Comparison of ENCODE assay signal across 8 mouse cellular contexts in the genomic region with DNA sequence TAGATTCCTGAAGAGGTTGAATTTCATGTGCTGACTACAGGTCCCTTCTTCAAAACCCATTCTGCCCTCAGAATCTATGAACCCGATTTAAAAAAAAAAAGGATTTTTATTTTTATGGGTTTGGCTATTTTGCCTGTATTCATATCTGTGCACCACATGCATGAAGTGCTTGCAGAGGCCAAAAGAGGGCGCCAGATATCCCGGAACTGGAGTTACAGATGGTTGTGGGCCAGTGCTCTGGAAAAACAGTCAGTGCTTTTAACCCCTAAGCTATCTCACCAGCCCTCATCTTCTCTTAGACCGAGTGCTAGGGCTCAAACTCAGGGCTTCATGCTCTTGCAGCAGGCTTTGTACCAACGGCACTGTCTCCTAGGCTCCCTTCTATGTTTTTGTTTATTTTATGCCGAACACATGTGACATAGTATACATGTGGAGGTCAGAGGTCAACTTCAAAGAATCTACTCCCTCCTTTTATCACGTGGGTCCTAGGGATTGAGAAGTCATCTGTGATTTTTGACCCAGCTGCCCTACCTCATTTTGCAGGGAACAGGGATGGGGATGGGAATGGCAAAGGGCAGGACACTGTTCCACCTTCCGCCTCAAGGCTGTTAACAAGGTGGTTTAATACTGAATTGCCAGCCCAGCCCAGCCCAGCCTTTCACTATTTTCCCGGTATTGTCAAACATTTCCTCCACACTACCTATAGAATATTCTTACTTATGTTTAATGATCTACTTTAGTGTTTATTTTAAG. TPM values are rescaled to one million over a fixed set of nuclear protein-coding genes. Genes with fewer than 3 reads are reported as not detected.
DNase-seq lines count a peak whose midpoint lies in the region; ATAC-seq and TF ChIP-seq lines count a peak whose summit lies in the region.

No protein-coding gene starts in this region.

- no peak for DNase-seq in heart, adult 2 months
- DNase-seq in 3T3-L1 (ENCODE audit: low read depth, low spot score) (peak; percentile 41), ZHBTc4 (ENCODE audit: low read depth, low spot score) (peak; percentile 77)
- DNase-seq in large intestine, adult 2 months (ENCODE audit: low read depth, low spot score), result peak; percentile 73
- DNase-seq in neural tube, embryonic 10.5 days (ENCODE audit: extremely low spot score, low spot score), result no peak
- DNase-seq in ovary, adult 18-20 months (ENCODE audit: low spot score), result no peak

- no peaks in the 10 kb centered on the region for H3K36me3 ChIP-seq in heart, adult 2 months (ENCODE audit: control insufficient read depth, insufficient read depth, low read length)
- no peaks in the 10 kb centered on the region for H3K36me3 ChIP-seq in heart, embryonic 11.5 days (ENCODE audit: control insufficient read depth, insufficient read depth, low read length)
- no peaks in the 10 kb centered on the region for H3K36me3 ChIP-seq in midbrain, embryonic 16.5 days (ENCODE audit: control insufficient read depth, insufficient read depth, low read length)

- no peak for ATAC-seq in heart, embryonic 11.5 days (replicated peaks; ENCODE audit: insufficient number of reproducible peaks, low FRiP score, low TSS enrichment)
- ATAC-seq in midbrain, embryonic 16.5 days, result no peak

- no peaks in the 10 kb centered on the region for H3K9me3 ChIP-seq in heart, embryonic 11.5 days (replicated peaks; ENCODE audit: control insufficient read depth, low read length)
- H3K9me3 ChIP-seq in midbrain, embryonic 16.5 days (replicated peaks; ENCODE audit: control insufficient read depth, low read length, poor library complexity, severe bottlenecking), result no peaks in the 10 kb centered on the region

- no peak overlapping the region for H3K4me2 ChIP-seq in heart, embryonic 11.5 days
- no peak overlapping the region for H3K4me2 ChIP-seq in midbrain, embryonic 16.5 days (ENCODE audit: low read length)

- H3K79me2 ChIP-seq in heart, adult 2 months (replicated peaks; ENCODE audit: control insufficient read depth, insufficient read depth, low read length), result no peaks in the 10 kb centered on the region

- H3K27ac ChIP-seq in heart, adult 2 months, result no peak overlapping the region
- no peak overlapping the region for H3K27ac ChIP-seq in heart, embryonic 11.5 days (ENCODE audit: low read depth, low read length)
- no peak overlapping the region for H3K27ac ChIP-seq in midbrain, embryonic 16.5 days (ENCODE audit: low read length)

- TF ChIP-seq POLR2A in heart, adult 2 months (IDR thresholded peaks at IDR 0.05; ENCODE audit: insufficient read depth, low read depth, low read length), result no peak

- no peak for TF ChIP-seq EP300 in heart, adult 2 months (IDR thresholded peaks at IDR 0.05; ENCODE audit: insufficient read depth, low read depth, low read length)

- intact Hi-C loops in heart, adult 2 months (cut with DNase I), result no loop called here

- 63% methylated on average over 9 of the region's 9 CpGs for WGBS in heart, adult 2 months
- 53% methylated on average over 9 of the region's 9 CpGs for WGBS in heart, embryonic 11.5 days (ENCODE audit: insufficient replicate concordance)
- WGBS in large intestine, adult 2 months, result 24% methylated on average over 9 of the region's 9 CpGs
- 61% methylated on average over 9 of the region's 9 CpGs for whole genome bisulfite sequencing in midbrain, embryonic 16.5 days

- H3K27me3 ChIP-seq in heart, adult 2 months (ENCODE audit: control insufficient read depth, insufficient read depth, low read length), result no peaks in the 10 kb centered on the region
- H3K27me3 ChIP-seq in heart, embryonic 11.5 days (ENCODE audit: control insufficient read depth, insufficient read depth, low read length), result no peaks in the 10 kb centered on the region
- H3K27me3 ChIP-seq in midbrain, embryonic 16.5 days (ENCODE audit: control insufficient read depth, insufficient read depth, low read depth, low read length), result no peaks in the 10 kb centered on the region

- H3K4me1 ChIP-seq in heart, adult 2 months (ENCODE audit: control insufficient read depth, insufficient read depth, low read length), result no peaks in the 10 kb centered on the region
- H3K4me1 ChIP-seq in heart, embryonic 11.5 days (ENCODE audit: control insufficient read depth, insufficient read depth, low read length), result no peaks in the 10 kb centered on the region
- no peaks in the 10 kb centered on the region for H3K4me1 ChIP-seq in midbrain, embryonic 16.5 days (ENCODE audit: control insufficient read depth, insufficient read depth, low read length)

- H3K4me3 ChIP-seq in heart, adult 2 months, result no peak overlapping the region
- H3K4me3 ChIP-seq in heart, embryonic 11.5 days (ENCODE audit: low read depth, low read length), result no peak overlapping the region
- no peak overlapping the region for H3K4me3 ChIP-seq in midbrain, embryonic 16.5 days (ENCODE audit: low read depth, low read length)

- TF ChIP-seq CTCF in heart, adult 2 months (IDR thresholded peaks at IDR 0.05), result peak; percentile 39

- no peak overlapping the region for H3K9ac ChIP-seq in heart, adult 2 months (ENCODE audit: low read depth, low read length)
- H3K9ac ChIP-seq in heart, embryonic 11.5 days (ENCODE audit: low read depth, low read length), result no peak overlapping the region
- no peak overlapping the region for H3K9ac ChIP-seq in midbrain, embryonic 16.5 days (ENCODE audit: low read depth, low read length)

RNA-seq across cellular contexts. Expression of a gene that starts 30.3 kb away (rescaled TPM):
- total RNA-seq in heart, adult 2 months (2021), result 10 to 100 TPM in 1 of 2 experiments, 1 to 10 TPM in 1; 9.2 to 14.2 TPM
- polyA plus RNA-seq in heart, adult 2 months (2012; rRNA removed), result 14.6 and 19.6 TPM in 2 replicates
- 11.3 and 11.8 TPM in 2 replicates for polyA plus RNA-seq in heart, embryonic 11.5 days (2014; fragmentation: Nextera tagmentation; extraction: Ambion mirVana)
- 14.9 and 16.3 TPM in 2 replicates for polyA plus RNA-seq in large intestine, adult 2 months (2012; rRNA removed)
- polyA plus RNA-seq in midbrain, embryonic 16.5 days (2015; fragmentation: Nextera tagmentation; extraction: Ambion mirVana), result 71.6 and 74.6 TPM in 2 replicates

Comparison
In these comparisons a context has a peak if more than half of its experiments do, and no peak if none do; other contexts are left out.
1. DNase-seq: peak in 3T3-L1 (single experiment), ZHBTc4 (single experiment) and large intestine, adult 2 months (single experiment); none in heart, adult 2 months (0 of 2), neural tube, embryonic 10.5 days (single experiment) and ovary, adult 18-20 months (single experiment).